Mouse (Mus musculus): ENCODE results near the gene Daam2. TPM values are rescaled to one million over a fixed set of nuclear protein-coding genes. Genes with fewer than 3 reads are reported as not detected.

Daam2 gene
- 7.0 and 7.9 TPM in 2 replicates for polyA plus RNA-seq (2015; fragmentation: Nextera tagmentation; extraction: Ambion mirVana)

- no peaks in the 10 kb centered on the region for H3K27me3 ChIP-seq (ENCODE audit: control insufficient read depth, insufficient read depth, low read length)
- H3K36me3 ChIP-seq (ENCODE audit: control insufficient read depth, insufficient read depth, low read length) = no peaks in the 10 kb centered on the region
- peak; percentile 88 for ATAC-seq (ENCODE audit: insufficient read depth, low FRiP score)
- peak within 1 kb of the TSS; percentile 74 for H3K4me2 ChIP-seq (ENCODE audit: low read depth, low read length)
- H3K4me1 ChIP-seq (ENCODE audit: control insufficient read depth, insufficient read depth, low read length) = peaks cover 9% of the 10 kb centered on the region; the same call in 1 of the 2 replicates
- H3K4me3 ChIP-seq (replicated peaks; ENCODE audit: low read length) = peak within 1 kb of the TSS; percentile 49
- no peaks in the 10 kb centered on the region for H3K9me3 ChIP-seq (replicated peaks; ENCODE audit: control insufficient read depth, low read length)
- 2% methylated on average over 38 of the region's 38 CpGs for whole genome bisulfite sequencing
- H3K27ac ChIP-seq (ENCODE audit: low read length) = peak within 1 kb of the TSS; percentile 74
- peak within 1 kb of the TSS; percentile 70 for H3K9ac ChIP-seq (ENCODE audit: low read length)
Measured at GRCm38 (mm10) chr17:49563830-49564470, at the start of gene Daam2. Gene Daam2, minus strand, starts transcription at chr17:49564343.

GRCm38 (mm10) chr17:49610296-49610695 lies 46.2 kb upstream of the Daam2 start:
- H3K4me1 ChIP-seq (ENCODE audit: control insufficient read depth, insufficient read depth, low read length) = peaks cover 4% of the 10 kb centered on the region; the same call in 1 of the 2 replicates
- WGBS = 51% methylated on average over 8 of the region's 8 CpGs
- H3K9me3 ChIP-seq (replicated peaks; ENCODE audit: control insufficient read depth, low read length) = no peaks in the 10 kb centered on the region
- no peak for ATAC-seq (ENCODE audit: insufficient read depth, low FRiP score)
- H3K36me3 ChIP-seq (ENCODE audit: control insufficient read depth, insufficient read depth, low read length) = no peaks in the 10 kb centered on the region
- H3K27ac ChIP-seq (ENCODE audit: low read length) = no peak overlapping the region
- H3K9ac ChIP-seq (ENCODE audit: low read length) = no peak overlapping the region
- no peak overlapping the region for H3K4me2 ChIP-seq (ENCODE audit: low read depth, low read length)
- no peak overlapping the region for H3K4me3 ChIP-seq (replicated peaks; ENCODE audit: low read length)
- no peaks in the 10 kb centered on the region for H3K27me3 ChIP-seq (ENCODE audit: control insufficient read depth, insufficient read depth, low read length)

- no peak for ATAC-seq (ENCODE audit: insufficient read depth, low FRiP score)
- 58% methylated on average over 7 of the region's 7 CpGs for WGBS
- H3K4me1 ChIP-seq (ENCODE audit: control insufficient read depth, insufficient read depth, low read length) = no peaks in the 10 kb centered on the region
- H3K27me3 ChIP-seq (ENCODE audit: control insufficient read depth, insufficient read depth, low read length) = no peaks in the 10 kb centered on the region
- no peaks in the 10 kb centered on the region for H3K36me3 ChIP-seq (ENCODE audit: control insufficient read depth, insufficient read depth, low read length)
- H3K4me2 ChIP-seq (ENCODE audit: low read depth, low read length) = no peak overlapping the region
- no peak overlapping the region for H3K27ac ChIP-seq (ENCODE audit: low read length)
- no peak overlapping the region for H3K4me3 ChIP-seq (replicated peaks; ENCODE audit: low read length)
- no peaks in the 10 kb centered on the region for H3K9me3 ChIP-seq (replicated peaks; ENCODE audit: control insufficient read depth, low read length)
- H3K9ac ChIP-seq (ENCODE audit: low read length) = no peak overlapping the region
Measured at GRCm38 (mm10) chr17:49607351-49608027, 43.3 kb upstream of the Daam2 start.

GRCm38 (mm10) chr17:49605397-49605796 lies 41.3 kb upstream of the Daam2 start:
- Histone ChIP-seq H3K4me1 (ENCODE audit: control insufficient read depth, insufficient read depth, low read length) (no peaks in the 10 kb centered on the region), H3K36me3 (ENCODE audit: control insufficient read depth, insufficient read depth, low read length) (no peaks in the 10 kb centered on the region), H3K27me3 (ENCODE audit: control insufficient read depth, insufficient read depth, low read length) (no peaks in the 10 kb centered on the region), H3K9me3 (replicated peaks; ENCODE audit: control insufficient read depth, low read length) (no peaks in the 10 kb centered on the region; the same call in 1 of the 2 replicates), H3K4me2 (ENCODE audit: low read depth, low read length) (no peak overlapping the region), H3K4me3 (replicated peaks; ENCODE audit: low read length) (no peak overlapping the region), H3K27ac (ENCODE audit: low read length) (no peak overlapping the region), H3K9ac (ENCODE audit: low read length) (no peak overlapping the region)
- ATAC-seq (ENCODE audit: insufficient read depth, low FRiP score) = no peak
- 75% methylated on average over 4 of the region's 4 CpGs for WGBS

- H3K36me3 ChIP-seq (ENCODE audit: control insufficient read depth, insufficient read depth, low read length) = no peaks in the 10 kb centered on the region
- H3K9me3 ChIP-seq (replicated peaks; ENCODE audit: control insufficient read depth, low read length) = no peaks in the 10 kb centered on the region
- H3K4me3 ChIP-seq (replicated peaks; ENCODE audit: low read length) = no peak overlapping the region
- no peak overlapping the region for H3K27ac ChIP-seq (ENCODE audit: low read length)
- H3K27me3 ChIP-seq (ENCODE audit: control insufficient read depth, insufficient read depth, low read length) = no peaks in the 10 kb centered on the region
- H3K4me2 ChIP-seq (ENCODE audit: low read depth, low read length) = no peak overlapping the region
- H3K9ac ChIP-seq (ENCODE audit: low read length) = no peak overlapping the region
- no peaks in the 10 kb centered on the region for H3K4me1 ChIP-seq (ENCODE audit: control insufficient read depth, insufficient read depth, low read length)
- no peak for ATAC-seq (ENCODE audit: insufficient read depth, low FRiP score)
- 44% methylated on average over 8 of the region's 8 CpGs for WGBS
Measured at GRCm38 (mm10) chr17:49590051-49590450, 25.9 kb upstream of the Daam2 start.

- ATAC-seq (ENCODE audit: insufficient read depth, low FRiP score) = peak; percentile 81
- Histone ChIP-seq H3K27me3 (ENCODE audit: control insufficient read depth, insufficient read depth, low read length) (no peaks in the 10 kb centered on the region), H3K4me1 (ENCODE audit: control insufficient read depth, insufficient read depth, low read length) (no peaks in the 10 kb centered on the region)
Measured at GRCm38 (mm10) chr17:49582471-49582870, 18.3 kb upstream of the Daam2 start.

GRCm38 (mm10) chr17:49577321-49577720 lies 13.2 kb upstream of the Daam2 start:
- no peak overlapping the region for H3K4me3 ChIP-seq (replicated peaks; ENCODE audit: low read length)
- H3K4me2 ChIP-seq (ENCODE audit: low read depth, low read length) = no peak overlapping the region
- H3K27me3 ChIP-seq (ENCODE audit: control insufficient read depth, insufficient read depth, low read length) = no peaks in the 10 kb centered on the region
- no peak overlapping the region for H3K9ac ChIP-seq (ENCODE audit: low read length)
- no peaks in the 10 kb centered on the region for H3K9me3 ChIP-seq (replicated peaks; ENCODE audit: control insufficient read depth, low read length)
- no peaks in the 10 kb centered on the region for H3K36me3 ChIP-seq (ENCODE audit: control insufficient read depth, insufficient read depth, low read length)
- WGBS = 92% methylated on average over 3 of the region's 3 CpGs
- no peak overlapping the region for H3K27ac ChIP-seq (ENCODE audit: low read length)
- ATAC-seq (ENCODE audit: insufficient read depth, low FRiP score) = no peak
- no peaks in the 10 kb centered on the region for H3K4me1 ChIP-seq (ENCODE audit: control insufficient read depth, insufficient read depth, low read length)

More at GRCm38 (mm10) chr17:49582471-49582870, 18.3 kb upstream of the Daam2 start:
- Histone ChIP-seq H3K4me3 (replicated peaks; ENCODE audit: low read length) (no peak overlapping the region), H3K4me2 (ENCODE audit: low read depth, low read length) (no peak overlapping the region), H3K27ac (ENCODE audit: low read length) (no peak overlapping the region), H3K36me3 (ENCODE audit: control insufficient read depth, insufficient read depth, low read length) (no peaks in the 10 kb centered on the region), H3K9ac (ENCODE audit: low read length) (no peak overlapping the region), H3K9me3 (replicated peaks; ENCODE audit: control insufficient read depth, low read length) (no peaks in the 10 kb centered on the region)
- WGBS = 34% methylated on average over 11 of the region's 11 CpGs

GRCm38 (mm10) chr17:49568717-49569116 lies 4.6 kb upstream of the Daam2 start:
- no peak for ATAC-seq (ENCODE audit: insufficient read depth, low FRiP score)
- WGBS = 70% methylated on average over 8 of the region's 8 CpGs
- Histone ChIP-seq H3K27ac (ENCODE audit: low read length) (no peak overlapping the region), H3K4me2 (ENCODE audit: low read depth, low read length) (no peak overlapping the region), H3K36me3 (ENCODE audit: control insufficient read depth, insufficient read depth, low read length) (no peaks in the 10 kb centered on the region), H3K27me3 (ENCODE audit: control insufficient read depth, insufficient read depth, low read length) (no peaks in the 10 kb centered on the region), H3K9me3 (replicated peaks; ENCODE audit: control insufficient read depth, low read length) (no peaks in the 10 kb centered on the region), H3K4me1 (ENCODE audit: control insufficient read depth, insufficient read depth, low read length) (no peaks in the 10 kb centered on the region), H3K9ac (ENCODE audit: low read length) (no peak overlapping the region), H3K4me3 (replicated peaks; ENCODE audit: low read length) (no peak overlapping the region)

GRCm38 (mm10) chr17:49564489-49564888 lies 346 bp upstream of the Daam2 start:
- H3K9ac ChIP-seq (ENCODE audit: low read length) = peak overlapping the region; percentile 70
- WGBS = 27% methylated on average over 3 of the region's 3 CpGs
- H3K27ac ChIP-seq (ENCODE audit: low read length) = peak overlapping the region; percentile 74
- no peak for ATAC-seq (ENCODE audit: insufficient read depth, low FRiP score)
- H3K4me3 ChIP-seq (replicated peaks; ENCODE audit: low read length) = peak overlapping the region; percentile 49
- H3K4me2 ChIP-seq (ENCODE audit: low read depth, low read length) = peak overlapping the region; percentile 74
- H3K9me3 ChIP-seq (replicated peaks; ENCODE audit: control insufficient read depth, low read length) = no peaks in the 10 kb centered on the region
- H3K36me3 ChIP-seq (ENCODE audit: control insufficient read depth, insufficient read depth, low read length) = no peaks in the 10 kb centered on the region
- H3K4me1 ChIP-seq (ENCODE audit: control insufficient read depth, insufficient read depth, low read length) = peaks cover 9% of the 10 kb centered on the region; the same call in 1 of the 2 replicates
- no peaks in the 10 kb centered on the region for H3K27me3 ChIP-seq (ENCODE audit: control insufficient read depth, insufficient read depth, low read length)
